Mouse (Mus musculus) neural tube, embryonic 10.5 days (tissue): ENCODE results near the gene Myom1.

Source experiments
- DNase-seq: peaks from one replicate; pipeline ENCODE4 v3.0.0-alpha.2; 2017; ENCODE audit warnings: low spot score; ENCODE audit errors: extremely low spot score

The Myom1 gene

GRCm38 (mm10) chr17:71135108-71135507 is 132.7 kb downstream of the Myom1 start:
- peak; percentile 13 for DNase-seq

- DNase-seq: no peak
Observed at GRCm38 (mm10) chr17:71135866-71136265, 133.4 kb downstream of the Myom1 start.

GRCm38 (mm10) chr17:71136384-71137333 is 134.2 kb downstream of the Myom1 start:
- peak; percentile 9 for DNase-seq

- DNase-seq: no peak
Observed at GRCm38 (mm10) chr17:71137334-71137721, 134.9 kb downstream of the Myom1 start.

- peak; percentile 4 for DNase-seq
Observed at GRCm38 (mm10) chr17:71142068-71142467, 139.6 kb downstream of the Myom1 start.

- DNase-seq: peak; percentile 9
Observed at GRCm38 (mm10) chr17:71143155-71143554, 140.7 kb downstream of the Myom1 start.

GRCm38 (mm10) chr17:71144322-71145116 is 142.1 kb downstream of the Myom1 start:
- DNase-seq: peak; percentile 9

- DNase-seq: no peak
Observed at GRCm38 (mm10) chr17:71145248-71145961, 143.0 kb downstream of the Myom1 start.

- peak; percentile 13 for DNase-seq
Observed at GRCm38 (mm10) chr17:71153356-71153755, 150.9 kb downstream of the Myom1 start.

- peak; percentile 10 for DNase-seq
Observed at GRCm38 (mm10) chr17:71155271-71155670, 152.8 kb downstream of the Myom1 start.

GRCm38 (mm10) chr17:71159152-71159567 is 156.7 kb downstream of the Myom1 start:
- no peak for DNase-seq

- DNase-seq: no peak
Observed at GRCm38 (mm10) chr17:71159720-71160119, 157.3 kb downstream of the Myom1 start.

- DNase-seq: peak; percentile 1
Observed at GRCm38 (mm10) chr17:71160244-71160995, 158.0 kb downstream of the Myom1 start.

- DNase-seq: peak; percentile 10
Observed at GRCm38 (mm10) chr17:71164991-71165390, 162.6 kb downstream of the Myom1 start.

- no peak for DNase-seq
Observed at GRCm38 (mm10) chr17:71168205-71168815, 165.9 kb downstream of the Myom1 start.

- no peak for DNase-seq
Observed at GRCm38 (mm10) chr17:71168846-71169245, 166.4 kb downstream of the Myom1 start.

- DNase-seq: no peak
Observed at GRCm38 (mm10) chr17:71169639-71170038, 167.2 kb downstream of the Myom1 start.

GRCm38 (mm10) chr17:71171161-71171560 is 168.7 kb downstream of the Myom1 start:
- no peak for DNase-seq
